Mouse (Mus musculus) cerebellum, adult 2 months (tissue): Measurements from ENCODE around the gene Slit3.

Experiments used
- CTCF ChIP-seq: fragments of 200-500 bp; IDR thresholded peaks from 2 replicates; pipeline ENCODE4 v1.5.1; 2011; ENCODE audit warnings: low read depth, mild to moderate bottlenecking, control low read depth, low read length, moderate library complexity, borderline replicate concordance; ENCODE audit not compliant: insufficient read depth
- POLR2A ChIP-seq: fragments of 200-500 bp; IDR thresholded peaks from 2 replicates; pipeline ENCODE4 v1.6.1; 2011; ENCODE audit warnings: low read length, control low read depth, borderline replicate concordance; ENCODE audit not compliant: insufficient read depth

DNA sequence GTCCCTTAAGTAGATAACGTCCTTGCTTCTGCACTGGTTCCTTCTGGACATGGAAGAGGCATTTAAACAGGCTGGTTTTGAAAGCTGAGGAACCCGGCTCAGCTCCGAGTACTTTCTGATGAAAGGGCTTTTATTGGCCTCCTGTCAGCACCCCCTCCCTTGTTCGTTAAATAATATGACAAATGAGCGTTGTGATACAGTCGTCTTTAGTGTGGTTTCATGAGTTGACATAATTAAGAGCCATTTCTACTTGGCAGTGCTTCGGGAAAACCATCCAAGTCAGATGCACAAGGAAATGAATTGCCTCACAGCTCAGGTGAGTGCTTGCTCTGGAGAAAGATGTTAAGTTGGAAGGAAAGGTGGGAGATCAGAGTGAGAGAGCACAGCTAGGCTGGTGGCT lies 173.6 kb downstream of the Slit3 start:
- no peak for TF ChIP-seq CTCF
- TF ChIP-seq POLR2A, result no peak
